Mouse (Mus musculus) spleen, embryonic (tissue): Measurements from ENCODE around the gene Ttpal.

Experiments
- CTCF ChIA-PET: fragments of 350-600 bp; sonication (Branson Sonifier 250); formaldehyde crosslinking; loops from one replicate; lab custom pipeline; 2022; lab: Charles Lee

Gene Ttpal

DNA sequence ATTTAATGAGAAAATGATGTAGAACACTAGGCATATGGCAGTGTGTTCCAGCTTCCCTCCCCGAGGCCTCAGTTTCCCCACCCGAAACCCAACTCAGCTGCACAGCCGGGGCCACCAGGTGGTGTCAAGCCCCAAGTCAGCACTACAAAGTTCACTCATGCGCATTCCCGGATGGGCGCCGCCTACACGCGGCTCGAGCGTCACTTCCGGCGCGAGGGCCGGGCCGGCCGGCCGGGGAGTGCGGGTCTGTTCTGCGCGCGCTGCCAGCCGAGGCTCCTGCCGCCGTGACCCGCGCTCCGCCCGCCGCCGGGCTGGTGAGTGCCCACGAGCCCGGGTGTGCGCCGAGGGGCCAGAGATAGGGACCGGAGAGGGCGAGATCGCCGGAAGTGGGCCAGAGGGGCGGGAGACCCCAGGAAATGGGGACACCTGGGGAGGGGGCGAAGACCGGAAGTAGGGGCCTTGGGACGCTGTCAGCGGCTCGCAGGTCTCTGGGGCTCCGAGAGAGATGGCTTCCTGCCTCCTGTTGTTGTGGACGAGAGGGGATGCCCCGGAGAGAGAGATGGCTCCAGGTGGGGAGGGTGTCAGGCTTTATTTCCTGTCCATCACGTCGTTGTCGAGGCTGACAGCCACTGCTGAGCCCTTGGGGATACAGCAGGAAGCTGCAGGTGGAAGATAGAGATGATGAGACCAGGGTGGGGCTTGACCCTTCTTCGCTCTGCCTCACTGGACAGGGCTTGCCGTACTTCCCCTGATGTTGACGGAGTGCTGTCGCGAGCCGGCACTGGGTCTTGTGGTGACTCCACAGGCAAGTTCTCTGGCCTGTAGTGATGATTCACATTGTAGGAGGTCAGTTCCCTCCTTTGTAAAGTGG lies at the start of gene Ttpal:
Gene Ttpal, plus strand, starts transcription at position 214 of the 871 bp plus-strand sequence.
- CTCF ChIA-PET, result interaction anchor here (0.8 to 0.9 kb wide), 2 partner anchors 39 to 57 kb away, joined by 3 to 4 read pairs; no protein-coding TSS in a partner anchor

DNA sequence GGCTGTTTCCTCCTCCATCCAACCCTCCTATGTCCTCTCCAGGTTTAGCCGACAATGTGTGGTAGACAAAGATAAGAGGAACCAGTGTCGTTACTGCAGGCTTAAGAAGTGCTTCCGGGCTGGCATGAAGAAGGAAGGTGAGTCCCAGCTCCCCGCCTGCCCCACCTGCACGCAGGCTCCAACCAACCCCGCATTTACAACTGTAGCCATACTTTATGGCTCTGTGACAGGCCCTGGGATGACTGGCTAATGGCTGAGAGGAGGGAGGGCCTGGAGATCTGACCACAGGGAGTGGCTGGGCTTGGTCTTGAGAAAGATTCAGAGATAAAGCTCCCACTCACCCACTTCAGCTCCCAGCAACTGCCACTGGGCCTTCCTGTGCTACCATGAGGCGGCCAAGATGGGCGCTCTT lies 49.6 kb upstream of the Ttpal start:
- CTCF ChIA-PET, result no interaction called here

DNA sequence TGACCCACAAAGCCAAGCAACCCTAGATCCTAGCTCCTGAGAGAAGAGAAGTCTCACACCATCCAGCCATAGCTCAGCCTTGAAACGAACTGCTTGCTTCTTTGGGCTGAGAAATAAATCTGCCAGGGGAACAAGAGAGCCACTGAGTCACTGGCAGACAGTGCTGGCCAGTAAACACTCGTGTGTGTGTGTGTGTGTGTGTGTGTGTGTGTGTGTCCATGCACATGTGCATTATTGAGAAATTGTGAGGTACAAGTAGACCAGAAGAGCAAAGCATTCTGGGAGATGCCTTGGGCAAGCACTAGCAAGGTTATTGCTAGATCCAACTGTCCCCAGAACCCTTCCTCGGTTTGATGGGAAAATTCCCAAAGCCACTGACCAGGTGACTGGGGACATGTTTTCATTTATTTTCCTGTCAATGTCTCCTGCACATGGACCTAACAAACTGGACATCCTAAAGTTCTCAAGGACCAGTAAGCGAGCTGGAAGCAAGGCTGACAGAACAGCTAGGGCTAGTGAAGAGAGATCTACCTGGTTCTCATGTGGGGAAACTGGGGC lies 47.6 kb upstream of the Ttpal start:
- CTCF ChIA-PET, result no interaction called here

DNA sequence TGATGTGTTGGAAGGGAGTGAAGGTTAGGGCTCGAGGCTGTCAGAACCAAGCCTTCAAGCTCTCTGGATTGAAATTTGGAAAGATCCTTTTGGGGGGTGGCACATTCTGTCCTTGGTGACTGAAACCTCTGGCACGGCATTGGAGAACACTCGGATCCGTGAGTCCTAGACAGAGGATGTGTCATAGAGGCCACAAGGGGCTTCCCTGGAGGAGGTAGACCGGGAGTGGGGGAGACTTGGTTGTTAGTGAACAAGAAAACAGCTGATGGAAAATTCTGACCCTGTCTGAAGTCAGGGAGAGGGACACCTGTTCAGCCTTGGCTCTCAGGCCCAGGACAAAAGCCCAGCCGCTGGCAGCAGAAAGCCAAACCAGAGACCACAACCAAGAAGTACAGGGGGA lies 47.1 kb upstream of the Ttpal start:
- CTCF ChIA-PET, result no interaction called here

DNA sequence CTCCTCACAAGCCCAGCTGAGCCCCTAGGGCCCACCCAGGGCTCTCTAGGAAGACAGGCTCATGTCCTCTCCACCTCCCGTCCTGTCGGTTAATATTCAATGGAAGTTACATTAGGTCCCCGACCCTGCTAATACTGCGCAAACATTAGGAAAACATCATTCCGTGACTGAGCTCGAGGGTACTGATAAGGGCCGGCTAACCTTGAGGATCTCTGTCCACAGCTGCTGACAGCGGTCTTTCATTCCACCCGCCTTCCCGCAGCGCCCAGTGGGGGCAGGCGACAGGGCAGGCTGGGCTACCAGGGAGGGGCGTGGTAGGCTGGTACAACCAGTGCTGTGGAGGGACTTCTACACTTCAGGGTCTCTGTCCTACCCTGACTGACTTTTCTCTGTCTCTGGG lies 46.7 kb upstream of the Ttpal start:
- CTCF ChIA-PET, result no interaction called here

DNA sequence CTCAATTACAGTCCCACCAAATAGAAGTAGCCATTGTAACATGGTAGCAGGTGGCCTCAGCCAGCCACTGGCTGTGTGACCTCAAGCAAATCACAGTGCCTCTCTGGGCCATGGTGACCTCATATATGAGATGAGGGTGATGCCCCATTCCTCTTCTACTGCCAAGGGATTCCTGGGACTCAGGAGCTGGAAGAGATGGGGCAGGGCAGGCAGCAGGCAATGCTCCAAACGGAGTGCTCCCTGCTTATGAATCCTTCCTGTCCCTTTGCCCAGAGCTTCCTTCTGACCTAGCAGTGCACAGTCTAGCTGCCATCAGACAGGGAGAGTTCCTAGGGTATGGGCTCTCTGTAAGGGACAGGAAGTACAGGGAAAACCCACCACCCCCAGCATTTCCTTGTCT lies 43.6 kb upstream of the Ttpal start:
- CTCF ChIA-PET, result interaction anchor here (0.7 kb wide), 1 partner anchor 39 kb away, joined by 20 read pairs; no protein-coding TSS in a partner anchor

DNA sequence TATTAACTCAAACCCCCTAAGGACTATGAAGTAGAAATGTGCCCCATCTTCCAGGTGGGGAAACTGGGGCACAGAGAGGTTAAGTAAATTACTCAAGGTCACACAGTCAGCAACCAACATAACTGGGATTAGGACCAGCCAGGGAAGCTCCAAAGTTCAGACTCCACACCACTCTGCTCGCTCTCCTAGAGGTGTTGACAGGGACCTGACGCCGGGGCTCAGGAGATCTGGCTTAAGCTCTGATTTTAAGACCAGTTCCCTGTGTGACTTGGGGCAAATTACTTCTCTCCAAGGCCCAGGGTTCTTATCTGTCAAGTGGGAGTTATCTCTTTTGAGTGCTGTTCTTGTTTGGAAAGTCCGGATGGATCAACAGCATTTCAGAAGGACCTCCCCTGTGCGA lies 42.9 kb upstream of the Ttpal start:
- CTCF ChIA-PET, result no interaction called here

DNA sequence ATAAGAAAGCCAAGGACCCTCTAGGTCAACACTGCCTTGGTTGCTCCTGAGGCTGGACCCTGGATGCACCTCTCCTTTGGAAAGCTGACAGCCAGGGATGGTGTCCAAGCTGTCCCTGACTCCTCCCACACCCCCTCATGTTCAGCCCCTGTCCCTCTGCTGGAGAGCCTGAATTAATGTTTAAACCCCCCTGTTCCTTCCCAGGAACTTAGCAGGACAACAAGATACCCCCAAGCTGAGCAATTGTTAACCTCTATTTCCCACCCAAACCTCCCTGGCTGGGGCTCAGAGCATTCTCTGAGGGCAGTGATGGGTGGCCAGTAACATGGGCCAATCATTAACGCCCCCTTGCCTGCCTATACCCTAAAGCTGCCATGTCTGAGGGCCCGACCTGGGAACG lies 41.9 kb upstream of the Ttpal start:
- CTCF ChIA-PET, result no interaction called here

DNA sequence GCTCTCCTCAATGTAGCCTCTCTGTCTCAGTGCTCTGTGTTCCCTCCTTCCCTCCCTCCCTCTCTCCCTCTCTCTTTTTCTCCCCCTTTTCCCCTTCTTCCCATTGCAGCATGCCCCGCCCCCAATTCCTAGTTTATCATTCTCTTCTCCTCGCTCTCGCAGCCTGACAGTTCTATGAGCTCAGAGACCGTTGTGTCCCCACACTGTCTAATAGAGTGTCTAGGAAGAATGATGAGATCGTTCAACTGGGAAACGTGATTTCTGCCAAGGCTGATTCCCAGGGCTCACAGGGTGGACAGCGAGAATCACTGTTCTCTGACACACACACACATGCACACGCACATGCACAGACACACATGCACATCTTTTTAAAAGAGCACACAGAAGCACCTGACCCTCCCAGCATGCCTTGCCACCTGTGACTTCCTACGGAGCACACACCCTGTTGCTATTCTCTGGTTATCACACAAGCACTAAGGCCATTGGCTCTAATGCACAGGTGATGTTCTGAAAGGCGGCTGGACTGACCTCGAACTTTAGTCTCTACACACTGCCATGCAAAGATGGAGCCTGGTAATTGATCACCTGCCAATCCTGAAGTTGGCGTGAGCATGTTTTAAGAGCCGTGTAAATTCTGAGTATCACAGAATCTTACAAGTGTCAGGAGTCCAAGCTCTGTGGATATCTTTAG lies 40.7 kb upstream of the Ttpal start:
- CTCF ChIA-PET, result no interaction called here

DNA sequence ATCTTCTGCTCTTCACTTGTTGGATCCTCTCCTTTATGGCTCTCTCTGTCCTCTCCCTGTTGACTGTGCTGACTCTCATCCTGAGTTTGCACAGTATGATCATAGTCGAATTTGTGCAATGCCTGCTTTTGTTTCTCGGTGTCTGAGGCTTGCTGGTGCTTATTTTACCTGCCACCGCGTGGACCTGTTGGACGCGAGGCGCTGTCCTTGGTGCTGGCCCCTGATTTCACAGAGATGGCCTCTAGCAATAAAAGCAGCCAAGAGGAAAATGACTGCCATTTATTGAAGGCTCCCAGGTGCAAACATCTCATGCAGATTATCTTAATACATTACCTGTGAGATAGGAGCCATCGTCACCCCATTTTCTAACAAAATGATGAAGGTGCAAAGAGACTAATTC lies 37.5 kb upstream of the Ttpal start:
- CTCF ChIA-PET, result no interaction called here

DNA sequence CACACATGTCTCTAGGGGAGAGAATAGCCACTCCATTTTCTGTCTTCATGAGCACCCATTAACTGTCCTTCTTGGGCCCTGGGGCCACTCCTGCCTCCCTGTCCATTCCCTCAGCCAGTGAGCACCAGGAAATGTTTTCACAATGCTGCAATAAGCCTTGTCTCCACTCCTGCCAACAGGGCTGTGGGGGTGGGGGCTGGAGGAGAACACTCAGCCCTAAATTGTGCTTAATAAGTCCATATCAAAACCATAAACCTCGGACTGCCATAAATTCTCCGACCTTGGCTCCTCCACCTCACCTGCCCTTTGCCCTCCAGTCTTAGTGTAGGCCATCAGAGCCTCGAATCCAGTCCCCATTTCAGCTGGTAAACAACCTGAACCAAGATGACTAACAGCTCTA lies 27.8 kb upstream of the Ttpal start:
- CTCF ChIA-PET, result no interaction called here

DNA sequence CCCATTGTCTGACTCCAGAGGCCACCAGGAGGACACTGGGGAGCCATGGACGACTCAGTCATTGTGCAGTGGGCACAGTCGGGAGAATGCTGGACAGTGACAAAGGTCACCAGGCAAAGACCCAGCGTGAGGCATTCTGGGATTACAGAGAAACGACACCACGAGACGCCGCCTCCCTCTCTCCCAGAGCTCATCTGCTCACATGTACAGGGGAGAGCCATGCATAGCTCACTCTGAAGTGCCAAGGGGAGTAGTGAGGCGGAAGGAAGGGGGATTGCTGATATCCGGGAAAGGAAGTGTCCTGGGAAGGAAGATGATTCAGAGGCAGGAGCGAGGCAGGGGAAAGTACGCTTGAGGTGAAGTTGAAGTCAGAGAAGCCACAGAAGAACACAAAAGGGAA lies 26.9 kb upstream of the Ttpal start:
- CTCF ChIA-PET, result no interaction called here

DNA sequence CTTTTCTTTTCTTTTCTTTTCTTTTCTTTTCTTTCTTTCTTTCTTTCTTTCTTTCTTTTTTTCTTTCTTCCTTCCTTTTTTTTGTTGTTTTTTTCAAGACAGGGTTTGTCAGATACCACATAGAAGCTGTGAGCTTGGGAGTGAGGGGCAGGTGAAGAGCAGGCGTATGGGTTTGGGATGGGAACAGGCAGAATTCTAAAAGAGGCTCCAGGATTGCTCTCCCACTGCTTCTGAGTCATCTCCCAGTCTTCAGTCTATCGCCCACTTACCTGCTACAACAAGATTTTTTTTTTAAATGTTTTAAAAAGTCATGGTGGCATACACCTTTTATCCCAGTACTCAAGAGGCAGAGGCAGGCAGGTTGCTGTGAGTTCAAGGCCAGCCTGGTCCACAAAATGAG lies 24.1 kb upstream of the Ttpal start:
- CTCF ChIA-PET, result no interaction called here

DNA sequence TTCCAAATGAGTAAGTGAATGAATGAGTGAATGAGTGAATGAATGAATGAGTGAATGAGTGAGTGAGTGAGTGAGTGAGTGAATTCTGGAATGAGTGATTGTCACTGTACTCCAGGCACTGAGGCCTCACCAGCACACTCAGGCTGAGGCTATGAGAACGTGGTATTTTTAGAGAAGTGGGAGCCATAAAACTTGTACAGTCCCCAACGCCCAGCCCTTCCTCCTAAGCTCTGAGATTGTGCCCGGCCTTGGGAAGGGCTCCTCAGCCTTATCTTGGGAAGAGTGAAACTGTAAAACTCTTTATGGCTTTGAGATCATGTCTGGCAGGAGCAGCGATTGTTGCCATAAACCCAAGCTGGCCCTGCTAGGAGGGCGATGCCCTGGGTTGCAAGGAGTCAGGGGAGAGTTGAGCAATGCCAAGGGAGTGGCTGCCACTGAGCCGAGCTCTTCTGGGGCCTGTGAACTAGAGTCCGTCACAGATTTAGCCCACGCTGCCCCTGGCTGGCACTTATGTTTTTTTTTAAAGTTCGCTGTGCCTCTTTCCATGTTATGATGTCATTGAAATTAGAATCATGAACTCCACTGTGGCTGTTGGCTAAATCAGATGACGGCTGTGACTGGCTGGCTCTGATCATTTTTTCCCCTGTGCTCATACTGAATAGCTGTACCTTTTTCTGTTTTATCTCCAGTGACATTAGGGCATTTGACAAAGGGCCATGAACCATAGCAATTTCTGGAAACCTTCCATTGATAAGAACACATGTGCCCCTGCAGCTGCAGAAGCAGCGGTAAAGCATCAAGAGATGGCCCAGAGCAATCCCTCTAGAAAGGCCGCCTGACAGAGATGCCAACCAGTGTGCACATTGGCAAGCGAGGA lies 21.8 kb upstream of the Ttpal start:
- CTCF ChIA-PET, result no interaction called here

DNA sequence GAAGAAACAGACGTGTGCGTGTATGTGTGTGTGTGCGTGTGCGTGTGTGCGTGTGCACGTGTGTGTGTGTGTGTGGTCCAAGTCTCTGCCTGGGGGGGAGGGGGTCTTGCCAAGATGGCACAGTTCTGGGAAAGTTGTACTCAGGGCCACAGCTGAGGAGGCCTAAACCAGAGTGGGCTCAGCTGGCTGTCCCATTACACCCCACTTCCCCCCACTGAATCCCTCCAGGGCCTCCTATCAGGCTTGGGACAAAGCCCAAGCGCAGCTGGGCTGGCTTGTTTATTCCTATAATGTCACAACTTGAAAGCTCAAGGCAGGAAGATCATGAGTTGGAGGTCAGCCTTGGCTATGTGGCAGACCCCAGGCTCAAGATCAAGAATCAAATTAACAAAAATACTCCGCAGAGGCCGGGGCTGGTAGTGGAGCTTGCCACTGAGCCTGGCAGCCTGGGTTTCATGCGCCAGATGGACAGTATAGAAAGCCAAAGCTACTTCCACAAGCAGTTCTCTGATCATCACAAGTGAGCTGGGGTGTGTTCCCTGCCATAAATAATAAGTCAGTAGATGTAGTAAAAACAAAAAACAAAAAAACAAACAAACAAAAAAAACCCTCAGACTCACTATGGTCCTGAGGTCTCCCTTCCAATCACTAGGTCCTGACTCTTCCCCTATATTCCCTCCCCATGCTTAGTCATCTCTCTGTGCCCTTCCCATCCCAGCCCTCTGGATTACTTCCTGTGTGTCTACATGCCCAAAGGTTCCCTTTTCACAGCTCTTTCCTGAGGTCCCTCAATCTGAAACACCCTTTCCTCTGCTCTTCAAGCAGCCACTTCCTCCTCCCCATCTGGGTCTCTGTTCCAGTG lies 18.7 kb upstream of the Ttpal start:
- CTCF ChIA-PET, result interaction anchor here (0.5 to 0.7 kb wide), 2 partner anchors 142 to 757 kb away, joined by 3 to 5 read pairs; no protein-coding TSS in a partner anchor

DNA sequence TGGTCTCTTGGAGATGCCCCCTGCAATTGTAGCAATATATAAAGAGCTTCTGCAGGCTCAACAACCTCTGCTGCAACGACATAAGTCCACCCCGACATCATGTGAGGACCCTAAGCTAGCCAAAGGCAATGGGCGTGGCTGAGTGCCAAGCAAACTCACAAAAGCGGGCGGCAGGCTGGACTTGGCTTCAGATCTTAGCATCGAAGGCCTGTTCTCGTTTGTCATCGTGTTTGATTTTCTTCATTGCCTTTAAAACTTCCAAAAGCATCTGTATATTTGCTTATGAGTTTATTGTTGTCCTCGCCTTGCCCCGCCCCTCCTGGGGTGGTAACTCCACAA lies 18.1 kb upstream of the Ttpal start:
- CTCF ChIA-PET, result interaction anchor here (0.7 kb wide), 1 partner anchor 141 kb away, joined by 3 read pairs; no protein-coding TSS in a partner anchor

DNA sequence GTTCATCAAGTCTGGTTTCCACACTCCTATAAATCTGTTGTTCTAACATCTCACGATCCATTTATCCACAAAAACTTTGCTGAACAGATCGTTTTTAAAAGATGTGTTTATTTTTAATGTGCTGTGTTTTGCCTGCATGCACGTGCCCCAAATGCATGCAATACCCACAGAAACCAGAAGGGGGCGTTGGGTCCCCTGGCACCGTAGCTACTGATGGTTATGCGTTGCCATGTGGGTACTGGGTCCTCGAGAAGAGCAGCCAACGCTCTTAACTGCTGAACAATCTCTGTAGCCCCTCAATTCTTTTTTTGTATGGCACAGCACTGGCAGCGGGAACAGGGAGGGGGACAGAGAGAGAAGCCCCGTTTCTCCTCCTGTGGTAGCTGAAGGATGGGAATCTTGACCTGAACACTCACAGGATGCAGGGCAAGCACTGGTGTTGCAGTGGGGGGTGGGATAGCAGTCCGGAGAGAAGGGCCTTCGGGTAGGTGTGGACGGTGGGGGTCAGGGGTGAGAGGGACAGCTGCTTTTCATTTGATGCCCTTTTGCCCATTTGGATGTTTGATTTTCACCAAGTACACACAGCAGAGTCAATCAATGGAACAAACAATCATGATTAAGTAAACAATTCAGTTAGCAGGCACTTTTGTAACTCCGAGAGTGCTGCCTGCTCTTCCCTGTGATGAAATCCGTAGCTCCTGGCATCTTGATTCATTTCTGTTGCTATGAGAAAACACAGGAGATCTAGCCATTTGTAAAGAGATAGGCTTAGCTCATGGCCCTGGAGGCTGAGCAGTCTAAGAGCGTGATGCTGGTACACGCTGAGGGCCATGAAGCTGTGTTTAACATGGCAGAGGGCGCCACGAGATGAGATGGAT lies 15.5 kb upstream of the Ttpal start:
- CTCF ChIA-PET, result interaction anchor here (0.7 to 1.1 kb wide), 2 partner anchors 132 to 156 kb away, joined by 4 to 9 read pairs; no protein-coding TSS in a partner anchor

DNA sequence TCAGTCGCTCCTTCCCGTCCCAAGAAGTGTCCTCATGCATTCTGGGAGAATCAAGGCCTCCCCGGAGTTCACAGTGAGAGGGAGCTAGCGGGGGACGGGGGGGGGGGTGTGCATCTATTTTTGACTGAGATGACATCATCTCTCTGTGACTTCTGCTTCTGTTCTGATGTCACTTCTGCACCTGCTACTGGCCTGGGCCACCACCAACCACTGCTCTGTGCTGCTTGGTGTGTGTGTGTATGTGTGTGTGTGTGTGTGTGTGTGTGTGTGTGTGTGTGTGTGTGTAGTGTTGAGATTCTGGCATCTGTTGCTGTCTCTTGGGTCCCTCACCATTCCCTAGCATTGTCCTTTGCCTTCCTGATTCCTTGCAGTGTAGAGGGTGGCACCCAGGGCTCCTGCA lies 14.6 kb upstream of the Ttpal start:
- CTCF ChIA-PET, result interaction anchor here (0.7 to 1.1 kb wide), 2 partner anchors 131 to 155 kb away, joined by 4 to 9 read pairs; no protein-coding TSS in a partner anchor

DNA sequence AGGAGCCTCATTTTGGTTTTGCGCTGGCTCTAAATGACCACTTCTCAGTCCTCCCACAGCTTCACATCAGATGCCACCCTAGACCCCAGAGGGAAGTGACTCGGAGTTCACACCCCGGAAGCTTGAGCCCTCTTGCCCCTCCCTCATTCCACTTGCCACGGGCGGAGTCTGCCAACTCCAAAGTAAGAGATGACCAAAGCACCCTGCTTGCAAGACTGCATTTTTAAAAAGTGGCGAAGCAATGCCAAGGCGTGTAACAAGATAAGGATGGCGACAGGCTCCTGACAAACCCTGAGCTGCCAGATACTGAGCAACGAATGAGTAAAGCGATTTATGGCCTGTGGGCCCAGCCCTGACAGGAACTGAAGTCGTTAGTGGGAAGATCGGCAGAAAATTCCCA lies 11.9 kb upstream of the Ttpal start:
- CTCF ChIA-PET, result no interaction called here
